Mouse (Mus musculus): ENCODE measurements around the gene Anks1. TPM values are rescaled to one million over a fixed set of nuclear protein-coding genes. Genes with fewer than 3 reads are reported as not detected.

Gene Anks1
- polyA plus RNA-seq, 1 experiment from 2014 or later, result 54.6 TPM

DNA sequence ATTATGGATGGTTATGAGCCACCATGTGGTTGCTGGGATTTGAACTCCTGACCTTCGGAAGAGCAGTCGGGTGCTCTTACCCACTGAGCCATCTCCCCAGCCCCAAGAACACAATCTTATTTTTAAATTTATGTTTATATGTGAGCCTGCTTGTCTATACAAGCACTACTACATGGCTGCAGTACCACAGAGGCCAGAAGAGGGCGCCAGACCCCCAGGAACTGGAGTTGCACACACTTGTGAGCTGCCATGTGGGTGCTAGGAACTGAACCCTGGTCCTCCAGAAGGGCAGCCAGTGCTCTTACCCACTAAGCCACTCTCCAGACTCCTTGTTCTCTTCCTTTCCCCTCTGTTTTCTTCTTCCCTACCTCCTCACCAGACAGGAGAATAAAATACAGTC, 184.7 kb downstream of the Anks1 start:
- Histone ChIP-seq H3K4me3 (no peak overlapping the region), H3K9me3 (no peaks in the 10 kb centered on the region), H3K4me2 (no peak overlapping the region), H3K27ac (replicated peaks) (no peak overlapping the region), H3K4me1 (replicated peaks) (no peaks in the 10 kb centered on the region), H3K27me3 (no peaks in the 10 kb centered on the region), H3K9ac (no peak overlapping the region), H3K36me3 (no peaks in the 10 kb centered on the region)
- WGBS, result 84% methylated on average over 3 of the region's 3 CpGs
- ATAC-seq (ENCODE audit: low FRiP score, low read depth), result no peak

- Histone ChIP-seq H3K27me3 (no peaks in the 10 kb centered on the region), H3K9ac (no peak overlapping the region), H3K9me3 (no peaks in the 10 kb centered on the region), H3K27ac (replicated peaks) (no peak overlapping the region), H3K4me1 (replicated peaks) (peaks cover 4% of the 10 kb centered on the region), H3K4me3 (no peak overlapping the region), H3K4me2 (no peak overlapping the region), H3K36me3 (no peaks in the 10 kb centered on the region)
- WGBS, result 79% methylated on average over 10 of the region's 10 CpGs
- no peak for ATAC-seq (ENCODE audit: low FRiP score, low read depth)
Observed at GRCm38 (mm10) chr17:28096418-28096817, 187.3 kb downstream of the Anks1 start.

DNA sequence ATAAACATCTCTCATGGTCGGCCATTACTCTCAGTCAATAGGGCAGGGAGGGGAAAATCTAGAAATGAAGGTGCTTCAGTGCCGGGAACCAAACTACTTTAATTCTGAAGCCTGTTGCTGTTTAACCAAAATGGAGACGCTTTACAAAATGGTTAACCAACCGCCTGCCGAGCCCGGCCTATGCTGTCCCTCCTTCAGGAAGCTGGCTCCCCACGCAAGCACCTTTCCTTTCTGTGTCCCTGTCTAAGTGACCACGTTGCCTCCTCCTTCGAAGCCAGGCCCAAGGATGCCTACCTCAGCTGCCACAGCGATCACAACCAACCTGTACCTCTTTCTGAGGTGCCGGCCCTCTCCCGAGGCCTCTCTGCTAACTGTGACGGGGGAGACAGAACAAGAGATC, 188.2 kb downstream of the Anks1 start:
- H3K9me3 ChIP-seq, result no peaks in the 10 kb centered on the region
- WGBS, result 96% methylated on average over 13 of the region's 13 CpGs

DNA sequence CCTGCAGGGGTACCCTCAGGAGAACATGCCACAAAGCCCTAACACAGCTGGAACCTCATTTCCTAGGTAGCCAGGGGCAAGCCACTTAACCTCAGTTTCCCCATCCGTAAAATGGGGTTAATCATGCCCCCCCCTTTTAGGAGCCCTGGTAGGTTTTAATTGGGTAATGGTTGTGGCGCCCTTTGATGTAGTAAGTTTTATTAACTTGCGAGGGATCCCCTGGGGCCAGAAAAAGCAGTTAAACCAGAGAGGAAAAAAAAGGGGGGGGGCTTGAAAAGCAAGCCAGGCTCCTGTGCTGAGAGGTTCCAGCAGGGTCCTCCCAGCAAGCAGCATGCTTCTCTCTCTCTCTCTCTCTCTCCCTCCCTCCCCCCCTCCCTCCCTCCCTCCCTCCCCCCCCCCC, 190.0 kb downstream of the Anks1 start:
- H3K27ac ChIP-seq (replicated peaks), result no peak overlapping the region
- peaks cover 13% of the 10 kb centered on the region for H3K4me1 ChIP-seq (replicated peaks)
- H3K4me2 ChIP-seq, result no peak overlapping the region
- 58% methylated on average over 3 of the region's 3 CpGs for whole genome bisulfite sequencing
- H3K36me3 ChIP-seq, result no peaks in the 10 kb centered on the region
- H3K9ac ChIP-seq, result no peak overlapping the region
- no peaks in the 10 kb centered on the region for H3K27me3 ChIP-seq
- H3K4me3 ChIP-seq, result no peak overlapping the region
- no peak for ATAC-seq (ENCODE audit: low FRiP score, low read depth)
- no peaks in the 10 kb centered on the region for H3K9me3 ChIP-seq

More for the DNA sequence above, 188.2 kb downstream of the Anks1 start:
- no peak for ATAC-seq (ENCODE audit: low FRiP score, low read depth)
- Histone ChIP-seq H3K9ac (no peak overlapping the region), H3K27me3 (no peaks in the 10 kb centered on the region), H3K36me3 (no peaks in the 10 kb centered on the region), H3K27ac (replicated peaks) (no peak overlapping the region), H3K4me3 (no peak overlapping the region), H3K4me1 (replicated peaks) (peaks cover 13% of the 10 kb centered on the region), H3K4me2 (no peak overlapping the region)

DNA sequence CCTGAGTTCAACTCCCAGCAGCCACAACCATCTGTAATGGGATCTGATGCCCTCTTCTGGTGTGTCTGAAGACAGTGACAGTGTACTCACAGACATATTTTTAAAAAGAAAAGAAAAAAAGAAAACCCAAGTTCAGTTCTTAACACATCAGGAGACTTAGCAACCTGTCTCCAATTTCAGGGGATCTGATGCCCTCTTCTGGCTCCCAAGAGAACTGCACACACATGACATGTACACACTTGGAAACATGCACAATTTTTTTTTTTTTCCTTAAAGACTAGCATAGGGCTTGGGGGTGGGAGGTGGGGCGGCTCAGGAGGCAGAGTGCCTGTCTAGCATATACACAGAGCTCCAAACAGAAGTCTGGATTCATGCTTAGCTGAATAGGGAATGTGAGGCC, 191.6 kb downstream of the Anks1 start:
- H3K4me3 ChIP-seq, result no peak overlapping the region
- ATAC-seq (ENCODE audit: low FRiP score, low read depth), result no peak
- peak overlapping the region; percentile 46; the same call in 1 of the 2 replicates for H3K27ac ChIP-seq (replicated peaks)
- H3K36me3 ChIP-seq, result no peaks in the 10 kb centered on the region
- no peaks in the 10 kb centered on the region for H3K27me3 ChIP-seq
- H3K4me1 ChIP-seq (replicated peaks), result peaks cover 13% of the 10 kb centered on the region
- no peaks in the 10 kb centered on the region for H3K9me3 ChIP-seq
- H3K9ac ChIP-seq, result no peak overlapping the region
- 90% methylated on average over 1 of the region's 1 CpGs for WGBS
- no peak overlapping the region for H3K4me2 ChIP-seq

GRCm38 (mm10) chr17:28101284-28101887, 192.3 kb downstream of the Anks1 start:
- Histone ChIP-seq H3K36me3 (no peaks in the 10 kb centered on the region), H3K4me1 (replicated peaks) (peaks cover 13% of the 10 kb centered on the region), H3K4me3 (no peak overlapping the region), H3K27me3 (no peaks in the 10 kb centered on the region), H3K27ac (replicated peaks) (peak overlapping the region; percentile 46; the same call in 1 of the 2 replicates), H3K9ac (no peak overlapping the region), H3K4me2 (0 out of 2 replicates have a peak overlapping the region, but pooled peaks have one; percentile 3), H3K9me3 (no peaks in the 10 kb centered on the region)
- ATAC-seq (ENCODE audit: low FRiP score, low read depth), result peak; percentile 56; the same call in 1 of the 2 replicates
- 36% methylated on average over 12 of the region's 12 CpGs for WGBS

GRCm38 (mm10) chr17:28101902-28102319, 192.8 kb downstream of the Anks1 start:
- Histone ChIP-seq H3K9ac (no peak overlapping the region), H3K4me2 (no peak overlapping the region), H3K4me1 (replicated peaks) (peaks cover 15% of the 10 kb centered on the region), H3K9me3 (no peaks in the 10 kb centered on the region), H3K27ac (replicated peaks) (peak overlapping the region; percentile 22; the same call in 1 of the 2 replicates), H3K27me3 (no peaks in the 10 kb centered on the region), H3K4me3 (no peak overlapping the region), H3K36me3 (no peaks in the 10 kb centered on the region)
- ATAC-seq (ENCODE audit: low FRiP score, low read depth), result peak; percentile 51; the same call in 1 of the 2 replicates
- WGBS, result 36% methylated on average over 10 of the region's 10 CpGs

DNA sequence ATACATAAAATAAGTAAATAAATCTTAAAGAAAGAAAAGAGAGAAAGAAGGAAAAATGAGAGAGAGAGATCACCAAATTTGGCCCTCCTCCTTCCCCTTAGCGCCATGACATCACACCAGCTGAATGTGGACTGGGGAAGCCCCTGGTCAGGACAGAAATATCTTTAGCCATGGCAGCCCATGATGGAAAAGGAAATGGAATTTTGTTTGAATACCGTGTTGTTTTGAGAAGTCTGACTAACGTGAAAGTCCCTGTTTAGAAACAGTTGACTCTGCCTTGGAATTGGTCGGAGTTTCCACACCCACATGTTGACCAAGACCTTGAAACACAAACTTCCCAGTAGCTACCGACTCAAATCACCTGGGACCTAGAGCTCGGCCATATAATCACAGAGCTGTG, 195.3 kb downstream of the Anks1 start:
- 83% methylated on average over 6 of the region's 6 CpGs for WGBS
- H3K9me3 ChIP-seq, result no peaks in the 10 kb centered on the region
- H3K27ac ChIP-seq (replicated peaks), result no peak overlapping the region
- H3K4me2 ChIP-seq, result no peak overlapping the region
- H3K36me3 ChIP-seq, result no peaks in the 10 kb centered on the region
- H3K4me1 ChIP-seq (replicated peaks), result peaks cover 21% of the 10 kb centered on the region
- ATAC-seq (ENCODE audit: low FRiP score, low read depth), result no peak
- H3K9ac ChIP-seq, result no peak overlapping the region
- no peak overlapping the region for H3K4me3 ChIP-seq
- no peaks in the 10 kb centered on the region for H3K27me3 ChIP-seq

GRCm38 (mm10) chr17:28106352-28106751, 197.2 kb downstream of the Anks1 start:
- ATAC-seq (ENCODE audit: low FRiP score, low read depth), result no peak
- no peak overlapping the region for H3K4me3 ChIP-seq
- peaks cover 17% of the 10 kb centered on the region for H3K4me1 ChIP-seq (replicated peaks)
- no peaks in the 10 kb centered on the region for H3K36me3 ChIP-seq
- H3K27ac ChIP-seq (replicated peaks), result no peak overlapping the region
- WGBS, result 82% methylated on average over 6 of the region's 6 CpGs
- H3K9me3 ChIP-seq, result no peaks in the 10 kb centered on the region
- H3K4me2 ChIP-seq, result no peak overlapping the region
- H3K9ac ChIP-seq, result no peak overlapping the region
- no peaks in the 10 kb centered on the region for H3K27me3 ChIP-seq

- no peaks in the 10 kb centered on the region for H3K36me3 ChIP-seq
- H3K4me3 ChIP-seq, result no peak overlapping the region
- H3K9me3 ChIP-seq, result no peaks in the 10 kb centered on the region
- H3K27ac ChIP-seq (replicated peaks), result no peak overlapping the region
- no peak overlapping the region for H3K4me2 ChIP-seq
- no peaks in the 10 kb centered on the region for H3K27me3 ChIP-seq
- ATAC-seq (ENCODE audit: low FRiP score, low read depth), result no peak
- peaks cover 8% of the 10 kb centered on the region; the same call in 1 of the 2 replicates for H3K4me1 ChIP-seq (replicated peaks)
- WGBS, result 2% methylated on average over 14 of the region's 14 CpGs
- no peak overlapping the region for H3K9ac ChIP-seq
Observed at GRCm38 (mm10) chr17:28107275-28107674, 198.2 kb downstream of the Anks1 start.

GRCm38 (mm10) chr17:28112266-28112665, 203.2 kb downstream of the Anks1 start:
- Histone ChIP-seq H3K4me3 (no peak overlapping the region), H3K4me2 (no peak overlapping the region), H3K9ac (no peak overlapping the region), H3K27me3 (no peaks in the 10 kb centered on the region), H3K36me3 (no peaks in the 10 kb centered on the region), H3K9me3 (no peaks in the 10 kb centered on the region), H3K27ac (replicated peaks) (no peak overlapping the region), H3K4me1 (replicated peaks) (peaks cover 3% of the 10 kb centered on the region; the same call in 1 of the 2 replicates)
- 90% methylated on average over 8 of the region's 8 CpGs for WGBS
- no peak for ATAC-seq (ENCODE audit: low FRiP score, low read depth)

All from hindbrain, embryonic 15.5 days (tissue).